Mouse (Mus musculus) neural tube, embryonic 10.5 days (tissue): ENCODE results near the gene Cacng6.
A peak's percentile ranks its signal among the peaks of the same experiment; 100 is the strongest.
"Not testable (repeated sequence)": the region's sequence is repeated elsewhere in the genome, so short reads cannot be mapped to it uniquely, and the experiment has no call there.

Source experiments
- DNase-seq: peaks from one replicate; pipeline ENCODE4 v3.0.0-alpha.2; 2017; ENCODE audit warnings: low spot score; ENCODE audit errors: extremely low spot score

Cacng6 gene

GRCm38 (mm10) chr7:3423895-3424294 is at the start of gene Cacng6:
Cacng6 (plus strand) TSS chr7:3424195.
- DNase-seq, result no peak

GRCm38 (mm10) chr7:3376831-3377230 is 47.2 kb upstream of the Cacng6 start:
- peak; percentile 39 for DNase-seq

GRCm38 (mm10) chr7:3382123-3382522 is 41.9 kb upstream of the Cacng6 start:
- no peak for DNase-seq

- DNase-seq, result no peak
Observed at GRCm38 (mm10) chr7:3384807-3385319, 39.1 kb upstream of the Cacng6 start.

- no peak for DNase-seq
Observed at GRCm38 (mm10) chr7:3386036-3386730, 37.8 kb upstream of the Cacng6 start.

- no peak for DNase-seq
Observed at GRCm38 (mm10) chr7:3387761-3388160, 36.2 kb upstream of the Cacng6 start.

GRCm38 (mm10) chr7:3388885-3389284 is 35.1 kb upstream of the Cacng6 start:
- no peak for DNase-seq

- peak; percentile 57 for DNase-seq
Observed at GRCm38 (mm10) chr7:3389444-3390412, 34.3 kb upstream of the Cacng6 start.

GRCm38 (mm10) chr7:3390413-3391080 is 33.4 kb upstream of the Cacng6 start, which contains the start of gene Cacng8:
Cacng8 (plus strand) TSS chr7:3390683.
- peak; percentile 29 for DNase-seq

- DNase-seq, result no peak
Observed at GRCm38 (mm10) chr7:3391081-3391451, 32.9 kb upstream of the Cacng6 start.

- DNase-seq, result no peak
Observed at GRCm38 (mm10) chr7:3391809-3392208, 32.2 kb upstream of the Cacng6 start.

- DNase-seq, result no peak
Observed at GRCm38 (mm10) chr7:3397355-3397754, 26.6 kb upstream of the Cacng6 start.

GRCm38 (mm10) chr7:3397797-3398196 is 26.2 kb upstream of the Cacng6 start:
- no peak for DNase-seq

- DNase-seq, result not testable (repeated sequence)
Observed at GRCm38 (mm10) chr7:3398363-3398762, 25.6 kb upstream of the Cacng6 start.

- DNase-seq, result no peak
Observed at GRCm38 (mm10) chr7:3399937-3400336, 24.1 kb upstream of the Cacng6 start.

- no peak for DNase-seq
Observed at GRCm38 (mm10) chr7:3409729-3410520, 14.1 kb upstream of the Cacng6 start.

- DNase-seq, result peak; percentile 75
Observed at GRCm38 (mm10) chr7:3411160-3411941, 12.6 kb upstream of the Cacng6 start.

- peak; percentile 49 for DNase-seq
Observed at GRCm38 (mm10) chr7:3412036-3412435, 12.0 kb upstream of the Cacng6 start.

GRCm38 (mm10) chr7:3414888-3415287 is 9.1 kb upstream of the Cacng6 start:
- peak; percentile 60 for DNase-seq

GRCm38 (mm10) chr7:3415378-3415777 is 8.6 kb upstream of the Cacng6 start:
- peak; percentile 37 for DNase-seq
